Mouse (Mus musculus) olfactory bulb, adult 2 months (tissue): Measurements from ENCODE around the gene 4933400A11Rik.

Experiments
- CTCF ChIP-seq: fragments of 200-500 bp; IDR thresholded peaks from 2 replicates; pipeline ENCODE4 v1.5.1; 2012; ENCODE audit warnings: low read depth, mild to moderate bottlenecking, low read length, moderate library complexity; ENCODE audit not compliant: insufficient read depth
- POLR2A ChIP-seq: fragments of 200-500 bp; IDR thresholded peaks from 2 replicates; pipeline ENCODE4 v1.6.1; 2012; ENCODE audit warnings: mild to moderate bottlenecking, low read depth, low read length, moderate library complexity; ENCODE audit not compliant: insufficient read depth

DNA sequence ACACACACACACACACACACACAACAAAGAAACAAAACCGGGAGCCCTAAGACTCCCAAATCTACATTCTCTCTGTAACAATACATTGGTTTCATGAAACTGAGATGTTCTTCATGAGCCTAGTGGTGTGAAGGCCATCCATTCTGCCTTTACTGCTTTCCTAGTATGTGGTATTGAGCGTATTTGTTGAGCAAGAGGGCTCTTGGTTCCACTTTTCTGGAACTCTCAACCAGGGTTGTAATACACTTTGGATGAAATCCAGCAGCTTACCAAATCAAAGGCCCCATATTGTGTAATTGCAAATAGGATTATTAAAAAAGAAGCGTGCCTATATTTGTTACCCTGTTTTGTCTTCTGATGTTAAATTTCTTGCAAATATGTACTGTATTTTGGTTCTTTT, 28.3 kb upstream of the 4933400A11Rik start:
- no peak for TF ChIP-seq POLR2A
- no peak for TF ChIP-seq CTCF
